Mouse (Mus musculus): Measurements from ENCODE around the gene Cpeb2. TPM values are rescaled to one million over a fixed set of nuclear protein-coding genes. Genes with fewer than 3 reads are reported as not detected.

The Cpeb2 gene
- 10 to 100 TPM; 48.1 to 49.6 TPM for total RNA-seq (2021)
- long read RNA-seq, full-length matches to known transcripts, result 18 of 25 reads
- long read RNA-seq, partial matches to known transcripts, result 2 of 25 reads
- long read RNA-seq, other reads (novel, unspliced or antisense), result 5 of 25 reads

- DNase-seq (ENCODE audit: low spot score in 2 of 2), result peak; percentile 91 to 97
These were observed at the start of gene Cpeb2 for GRCm38 (mm10) chr5:43232480-43233315. Gene Cpeb2 (plus strand): TSS chr5:43233170.

- DNase-seq (ENCODE audit: low spot score in 2 of 2), result no peak
These were observed 49.4 kb upstream of the Cpeb2 start for GRCm38 (mm10) chr5:43183556-43183955.

GRCm38 (mm10) chr5:43184834-43185233, 48.1 kb upstream of the Cpeb2 start:
- no peak for DNase-seq (ENCODE audit: low spot score in 2 of 2)

- DNase-seq (ENCODE audit: low spot score in 2 of 2), result no peak
These were observed 47.5 kb upstream of the Cpeb2 start for GRCm38 (mm10) chr5:43185478-43185877.

- no peak for DNase-seq (ENCODE audit: low spot score in 2 of 2)
These were observed 32.3 kb upstream of the Cpeb2 start for GRCm38 (mm10) chr5:43200686-43201085.

GRCm38 (mm10) chr5:43206495-43207053, 26.4 kb upstream of the Cpeb2 start:
- DNase-seq (ENCODE audit: low spot score in 2 of 2), result no peak

- DNase-seq (ENCODE audit: low spot score in 2 of 2), result no peak
These were observed 15.5 kb upstream of the Cpeb2 start for GRCm38 (mm10) chr5:43217468-43217867.

GRCm38 (mm10) chr5:43217987-43218846, 14.8 kb upstream of the Cpeb2 start:
- DNase-seq (ENCODE audit: low spot score in 2 of 2), result no peak

- no peak for DNase-seq (ENCODE audit: low spot score in 2 of 2)
These were observed 14.2 kb upstream of the Cpeb2 start for GRCm38 (mm10) chr5:43218847-43219132.

GRCm38 (mm10) chr5:43223359-43223758, 9.6 kb upstream of the Cpeb2 start:
- DNase-seq (ENCODE audit: low spot score in 2 of 2), result no peak

GRCm38 (mm10) chr5:43224245-43224644, 8.7 kb upstream of the Cpeb2 start:
- no peak for DNase-seq (ENCODE audit: low spot score in 2 of 2)

- DNase-seq (ENCODE audit: low spot score in 2 of 2), result no peak
These were observed 6.8 kb upstream of the Cpeb2 start for GRCm38 (mm10) chr5:43226160-43226559.

GRCm38 (mm10) chr5:43227607-43228006, 5.4 kb upstream of the Cpeb2 start:
- DNase-seq (ENCODE audit: low spot score in 2 of 2), result no peak

GRCm38 (mm10) chr5:43231061-43231460, 1.9 kb upstream of the Cpeb2 start:
- no peak for DNase-seq (ENCODE audit: low spot score in 2 of 2)

GRCm38 (mm10) chr5:43232149-43232479, 856 bp upstream of the Cpeb2 start:
- DNase-seq (ENCODE audit: low spot score in 2 of 2), result no peak

GRCm38 (mm10) chr5:43233316-43234181, 579 bp downstream of the Cpeb2 start:
- DNase-seq (ENCODE audit: low spot score in 2 of 2), result peak; percentile 75 to 84

- peak; percentile 30 to 54 for DNase-seq (ENCODE audit: low spot score in 2 of 2)
These were observed 1.6 kb downstream of the Cpeb2 start for GRCm38 (mm10) chr5:43234321-43235185.

GRCm38 (mm10) chr5:43235186-43235785, 2.3 kb downstream of the Cpeb2 start:
- DNase-seq (ENCODE audit: low spot score in 2 of 2), result peak in 1 of 2 experiments; percentile 60

GRCm38 (mm10) chr5:43235997-43236396, 3.0 kb downstream of the Cpeb2 start:
- DNase-seq (ENCODE audit: low spot score in 2 of 2), result no peak

- DNase-seq (ENCODE audit: low spot score in 2 of 2), result no peak
These were observed 3.5 kb downstream of the Cpeb2 start for GRCm38 (mm10) chr5:43236476-43236875.

Data from layer of hippocampus, adult 18-20 months (tissue).